Mouse (Mus musculus) neural tube, embryonic 14.5 days (tissue): ENCODE data around the gene Tra2b. TPM values are rescaled to one million over a fixed set of nuclear protein-coding genes. Genes with fewer than 3 reads are reported as not detected.

Source experiments
- ATAC-seq: fragments of 200-750 bp; cut with Nextera tagmentation; 2 replicates; pipeline ENCODE4 v1.8.0; 2017; ENCODE audit warnings: low read depth, mild to moderate bottlenecking, moderate TSS enrichment, moderate library complexity
- H3K27ac ChIP-seq: fragments of 300-500 bp; sonication (generic); 2 replicates; pipeline ENCODE4 v1.5.1; 2014; ENCODE audit warnings: low read depth, mild to moderate bottlenecking, control low read depth, low read length, moderate library complexity, mixed read lengths
- H3K27me3 ChIP-seq: fragments of 300-500 bp; sonication (generic); 2 replicates; pipeline ENCODE4 v1.6.1; 2014; ENCODE audit warnings: low read length; ENCODE audit not compliant: control insufficient read depth, insufficient read depth
- H3K36me3 ChIP-seq: fragments of 300-500 bp; sonication (generic); 2 replicates; pipeline ENCODE4 v1.6.1; 2014; ENCODE audit warnings: low read length, mixed read lengths; ENCODE audit not compliant: control insufficient read depth, insufficient read depth
- H3K4me1 ChIP-seq: fragments of 300-500 bp; sonication (generic); 2 replicates; pipeline ENCODE4 v1.6.1; 2014; ENCODE audit warnings: low read length; ENCODE audit not compliant: control insufficient read depth, insufficient read depth
- H3K4me2 ChIP-seq: fragments of 300-500 bp; sonication (generic); 2 replicates; pipeline ENCODE4 v1.6.1; 2014; ENCODE audit warnings: mild to moderate bottlenecking, low read depth, low read length, control low read depth
- H3K4me3 ChIP-seq: fragments of 300-500 bp; sonication (generic); 2 replicates; pipeline ENCODE4 v1.5.1; 2014; ENCODE audit warnings: low read depth, low read length, control low read depth, mixed read lengths
- H3K9ac ChIP-seq: fragments of 300-500 bp; sonication (generic); replicated peaks from 2 replicates; pipeline ENCODE4 v1.6.1; 2014; ENCODE audit warnings: low read depth, mild to moderate bottlenecking, control low read depth, low read length, mixed read lengths
- H3K9me3 ChIP-seq: fragments of 300-500 bp; sonication (generic); 2 replicates; pipeline ENCODE4 v1.6.1; 2016; ENCODE audit warnings: low read length; ENCODE audit not compliant: control insufficient read depth
- WGBS: fragments of 180-500 bp; shearing (Covaris S2); extraction: QIAGEN DNeasy Blood & Tissue Kit; methylation state at CpG from one replicate; pipeline ENCODE4 v1.1.7; 2014; 5-methylcytosine and 5-hydroxymethylcytosine counted together
- polyA plus RNA-seq: library from polyadenylated mRNA; unstranded; fragments of >200 nt; fragmentation: Nextera tagmentation; extraction: Ambion mirVana; gene quantifications from 2 replicates; pipeline ENCODE4 v1.2.1, GENCODE M21; 2014

The Tra2b gene
- polyA plus RNA-seq, 1 experiment from 2014 or later = 250 TPM

DNA sequence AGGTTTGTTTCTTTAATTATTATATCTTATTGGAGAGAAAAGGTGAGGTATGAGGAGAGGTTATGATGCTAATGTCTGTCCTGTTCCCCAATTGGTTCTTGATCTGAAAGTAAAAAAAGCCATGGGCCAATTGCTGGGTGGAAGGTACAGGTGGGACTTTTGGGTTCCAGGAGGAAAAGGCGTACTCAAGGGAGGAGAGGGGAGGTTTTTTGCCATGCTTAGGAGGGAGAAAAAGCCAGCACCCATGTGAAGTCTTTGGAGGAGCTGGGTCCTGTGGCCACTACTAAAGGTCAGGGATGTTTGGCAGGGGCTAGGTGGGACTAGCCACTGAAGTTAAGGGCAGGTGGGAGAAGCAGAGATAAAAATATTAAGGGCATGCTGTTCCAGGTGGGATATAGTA, 21.2 kb upstream of the Tra2b start:
- Histone ChIP-seq H3K4me3 (no peak overlapping the region), H3K36me3 (no peaks in the 10 kb centered on the region), H3K9ac (no peak overlapping the region), H3K27me3 (no peaks in the 10 kb centered on the region), H3K4me1 (no peaks in the 10 kb centered on the region), H3K27ac (no peak overlapping the region), H3K4me2 (no peak overlapping the region), H3K9me3 (no peaks in the 10 kb centered on the region)
- no peak for ATAC-seq
- WGBS = 95% methylated on average over 1 of the region's 1 CpGs

GRCm38 (mm10) chr16:22276536-22276935, 10.7 kb upstream of the Tra2b start:
- Histone ChIP-seq H3K9ac (no peak overlapping the region), H3K36me3 (no peaks in the 10 kb centered on the region), H3K27ac (no peak overlapping the region), H3K4me3 (no peak overlapping the region), H3K4me1 (no peaks in the 10 kb centered on the region), H3K9me3 (no peaks in the 10 kb centered on the region), H3K4me2 (no peak overlapping the region), H3K27me3 (no peaks in the 10 kb centered on the region)
- ATAC-seq = no peak

GRCm38 (mm10) chr16:22275142-22275541, 9.3 kb upstream of the Tra2b start:
- 55% methylated on average over 2 of the region's 2 CpGs for WGBS
- no peaks in the 10 kb centered on the region for H3K4me1 ChIP-seq

GRCm38 (mm10) chr16:22270491-22270890, 4.7 kb upstream of the Tra2b start:
- Histone ChIP-seq H3K4me1 (peaks cover 3% of the 10 kb centered on the region; the same call in 1 of the 2 replicates), H3K27me3 (no peaks in the 10 kb centered on the region), H3K9me3 (no peaks in the 10 kb centered on the region), H3K27ac (no peak overlapping the region), H3K9ac (no peak overlapping the region), H3K4me3 (no peak overlapping the region), H3K36me3 (no peaks in the 10 kb centered on the region), H3K4me2 (no peak overlapping the region)
- 64% methylated on average over 3 of the region's 3 CpGs for WGBS
- no peak for ATAC-seq

More at GRCm38 (mm10) chr16:22275142-22275541, 9.3 kb upstream of the Tra2b start:
- H3K27me3 ChIP-seq = no peaks in the 10 kb centered on the region
- H3K27ac ChIP-seq = no peak overlapping the region
- ATAC-seq = no peak
- H3K9me3 ChIP-seq = no peaks in the 10 kb centered on the region
- no peaks in the 10 kb centered on the region for H3K36me3 ChIP-seq
- H3K4me2 ChIP-seq = no peak overlapping the region
- H3K4me3 ChIP-seq = no peak overlapping the region
- no peak overlapping the region for H3K9ac ChIP-seq

DNA sequence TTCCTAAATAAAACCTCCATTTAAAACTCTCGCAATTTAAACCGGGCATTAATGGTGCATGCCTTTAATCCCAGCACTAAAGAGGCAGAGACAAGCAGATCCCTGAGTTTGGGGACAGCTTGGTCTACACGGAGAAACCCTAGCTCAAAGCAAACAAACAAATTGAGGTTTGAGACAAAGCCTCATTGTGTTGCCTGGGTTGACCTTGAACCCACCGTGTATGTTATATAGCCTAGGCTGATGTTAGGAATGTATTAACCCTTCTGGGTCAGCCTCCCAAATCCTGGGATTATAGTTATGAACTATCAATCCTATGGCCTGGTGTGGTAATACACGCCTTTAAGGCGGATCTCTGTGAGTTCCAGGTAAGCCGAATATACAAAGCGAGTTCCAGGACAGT, 579 bp upstream of the Tra2b start:
- peak overlapping the region; percentile 98 for H3K4me3 ChIP-seq
- no peaks in the 10 kb centered on the region for H3K9me3 ChIP-seq
- peak overlapping the region; percentile 60 for H3K4me2 ChIP-seq
- 44% methylated on average over 8 of the region's 8 CpGs for WGBS
- no peaks in the 10 kb centered on the region for H3K27me3 ChIP-seq
- peak overlapping the region; percentile 98 for H3K27ac ChIP-seq
- peak overlapping the region; percentile 68 for H3K9ac ChIP-seq
- H3K36me3 ChIP-seq = no peaks in the 10 kb centered on the region
- peaks cover 18% of the 10 kb centered on the region for H3K4me1 ChIP-seq
- peak; percentile 7 for ATAC-seq

- Histone ChIP-seq H3K4me2 (peak overlapping the region; percentile 75), H3K4me1 (peaks cover 25% of the 10 kb centered on the region), H3K27ac (peak overlapping the region; percentile 98), H3K27me3 (no peaks in the 10 kb centered on the region), H3K4me3 (peak overlapping the region; percentile 98), H3K9me3 (no peaks in the 10 kb centered on the region), H3K36me3 (no peaks in the 10 kb centered on the region), H3K9ac (peak overlapping the region; percentile 92)
- peak; percentile 77 for ATAC-seq
- under 1% methylated on average over 72 of the region's 81 CpGs for WGBS
Observed at GRCm38 (mm10) chr16:22264962-22265848, 600 bp downstream of the Tra2b start.

DNA sequence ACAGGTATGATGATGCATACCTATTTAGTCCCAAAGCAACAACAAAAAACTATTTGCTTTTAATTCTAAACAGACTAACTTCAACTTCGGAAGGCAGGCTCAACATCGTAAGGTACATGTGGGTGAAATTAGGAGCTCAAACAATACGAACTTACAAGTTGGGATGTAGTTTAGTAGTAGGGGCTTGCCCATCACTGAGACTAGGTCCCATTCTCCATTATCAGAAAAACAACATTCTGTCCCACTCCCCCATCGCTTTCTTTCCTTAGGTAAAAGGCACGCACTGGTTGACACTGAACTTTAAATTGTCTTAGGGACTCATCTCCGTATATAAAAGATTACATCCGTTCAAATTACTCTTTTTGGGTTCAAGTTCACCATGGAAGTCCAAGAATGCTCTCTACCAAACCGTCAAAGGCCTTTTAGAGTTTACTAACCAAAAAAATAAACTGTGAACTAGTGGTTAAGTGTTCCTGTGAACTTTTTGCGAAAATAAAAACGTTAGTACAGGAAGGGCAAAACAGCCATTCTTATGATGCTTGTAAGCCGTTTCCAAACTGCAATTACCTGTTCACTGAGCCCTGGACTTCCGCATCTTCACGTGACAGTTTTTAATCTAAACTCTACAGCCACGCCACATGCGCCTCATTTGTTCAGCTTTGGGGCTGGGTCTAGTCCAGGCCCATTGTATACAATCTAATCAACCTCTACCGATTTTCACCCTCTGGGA, 1.4 kb downstream of the Tra2b start:
- peak; percentile 2; the same call in 1 of the 2 replicates for ATAC-seq
- Histone ChIP-seq H3K36me3 (no peaks in the 10 kb centered on the region), H3K4me1 (peaks cover 28% of the 10 kb centered on the region), H3K4me2 (peak overlapping the region; percentile 75), H3K4me3 (peak overlapping the region; percentile 98), H3K27ac (peak overlapping the region; percentile 98), H3K9ac (peak overlapping the region; percentile 92), H3K9me3 (no peaks in the 10 kb centered on the region), H3K27me3 (no peaks in the 10 kb centered on the region)
- 3% methylated on average over 16 of the region's 16 CpGs for WGBS

- Histone ChIP-seq H3K9ac (no peak overlapping the region), H3K4me3 (peak overlapping the region; percentile 98), H3K27ac (no peak overlapping the region), H3K36me3 (no peaks in the 10 kb centered on the region), H3K4me1 (peaks cover 33% of the 10 kb centered on the region), H3K27me3 (no peaks in the 10 kb centered on the region), H3K4me2 (peak overlapping the region; percentile 75), H3K9me3 (no peaks in the 10 kb centered on the region)
- no peak for ATAC-seq
Observed at GRCm38 (mm10) chr16:22263124-22263523, 2.7 kb downstream of the Tra2b start.

DNA sequence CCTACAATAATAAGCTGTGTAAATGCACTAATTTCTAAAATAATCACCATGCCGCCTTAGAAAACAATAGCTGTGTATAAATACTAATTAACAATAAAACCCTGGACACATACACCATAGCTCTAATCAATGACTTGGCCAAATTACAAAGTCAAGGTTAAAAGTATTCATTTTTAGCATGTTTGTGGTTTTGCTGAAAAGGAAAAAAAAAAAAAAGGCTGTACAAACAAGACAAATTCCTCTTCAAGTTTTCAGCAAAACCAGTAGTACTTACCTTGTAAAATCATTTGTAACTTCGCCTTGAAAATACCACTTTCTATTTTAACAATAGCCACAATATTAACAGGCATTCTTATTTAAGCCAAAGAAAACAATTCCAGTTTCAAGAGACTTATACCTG, 4.2 kb downstream of the Tra2b start:
- ATAC-seq = no peak
- Histone ChIP-seq H3K4me3 (no peak overlapping the region), H3K9ac (no peak overlapping the region), H3K4me1 (peaks cover 40% of the 10 kb centered on the region), H3K36me3 (no peaks in the 10 kb centered on the region), H3K9me3 (no peaks in the 10 kb centered on the region), H3K27ac (no peak overlapping the region), H3K4me2 (no peak overlapping the region), H3K27me3 (no peaks in the 10 kb centered on the region)
- 78% methylated on average over 2 of the region's 2 CpGs for WGBS
